Mouse (Mus musculus): ENCODE results near the gene Hoxa4. TPM values are rescaled to one million over a fixed set of nuclear protein-coding genes. Genes with fewer than 3 reads are reported as not detected.

Hoxa4 gene
- polyA plus RNA-seq, 2 experiments, result 1.0 to 2.2 TPM

GRCm38 (mm10) chr6:52179690-52180089 lies 11.9 kb downstream of the Hoxa4 start:
- no peak for TF ChIP-seq POLR2A (IDR thresholded peaks at IDR 0.05; ENCODE audit: borderline replicate concordance, extremely low read depth, insufficient read depth, insufficient read length)
- peaks cover 58% of the 10 kb centered on the region for H3K27me3 ChIP-seq (ENCODE audit: control insufficient read depth, insufficient read depth, low read length)
- H3K4me2 ChIP-seq (replicated peaks; ENCODE audit: low read depth, low read length, severe bottlenecking), result 0 out of 2 replicates have a peak overlapping the region, but pooled peaks have one; percentile 0
- WGBS, result 37% methylated on average over 10 of the region's 10 CpGs
- H3K36me3 ChIP-seq (ENCODE audit: control insufficient read depth, insufficient read depth, low read length), result peaks cover 17% of the 10 kb centered on the region
- ATAC-seq (ENCODE audit: low FRiP score, low read depth) (no peak), DNase-seq (ENCODE audit: low spot score) (no peak)
- no peak overlapping the region for H3K9ac ChIP-seq (ENCODE audit: low read depth, low read length, severe bottlenecking)
- no peak overlapping the region for H3K27ac ChIP-seq (replicated peaks; ENCODE audit: low read depth, low read length)
- H3K9me3 ChIP-seq (ENCODE audit: control insufficient read depth, low read length), result no peaks in the 10 kb centered on the region
- peaks cover 38% of the 10 kb centered on the region for H3K4me1 ChIP-seq (ENCODE audit: control insufficient read depth, insufficient read depth, low read length)
- no peak overlapping the region for H3K4me3 ChIP-seq (replicated peaks; ENCODE audit: low read length)

DNA sequence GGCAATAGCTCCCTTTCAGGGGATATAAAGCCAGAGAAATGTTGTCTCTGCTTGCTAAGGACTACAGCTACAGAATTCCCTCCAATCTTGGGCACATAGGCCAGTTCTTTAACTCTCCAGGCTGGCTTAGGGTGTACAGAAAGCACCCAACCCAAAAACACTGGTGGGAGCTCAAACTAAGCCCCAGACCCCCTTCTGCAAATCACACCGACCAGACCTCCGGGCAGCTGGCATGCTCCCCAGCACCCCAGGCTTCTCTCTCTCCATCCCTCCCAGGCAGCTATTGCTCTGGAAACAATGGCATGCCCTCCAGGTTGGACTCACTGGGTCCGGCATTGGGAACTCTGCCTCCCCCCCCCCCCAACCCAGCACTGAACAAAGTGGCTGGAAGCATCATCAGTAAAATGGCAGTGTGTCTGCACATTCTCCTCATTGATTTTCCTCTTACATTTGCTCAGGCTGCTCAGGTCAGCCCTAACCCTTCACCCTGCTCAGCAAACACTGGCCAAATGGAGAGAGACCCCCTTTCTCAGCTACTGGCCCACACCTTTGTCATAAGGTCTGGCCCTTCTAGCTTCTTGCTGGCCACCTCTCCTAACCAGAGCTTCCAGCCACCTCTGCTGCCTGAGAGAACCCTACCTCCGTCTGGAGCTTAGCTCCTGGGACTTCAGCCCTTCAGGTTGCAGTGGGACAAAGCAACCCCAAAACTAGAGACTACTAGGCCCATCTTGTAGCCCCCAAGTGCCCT lies 12.5 kb downstream of the Hoxa4 start:
- no peak for DNase-seq (ENCODE audit: low spot score)
- Histone ChIP-seq H3K4me1 (ENCODE audit: control insufficient read depth, insufficient read depth, low read length) (peaks cover 32% of the 10 kb centered on the region), H3K27ac (replicated peaks; ENCODE audit: low read depth, low read length) (no peak overlapping the region), H3K9ac (ENCODE audit: low read depth, low read length, severe bottlenecking) (no peak overlapping the region), H3K4me2 (replicated peaks; ENCODE audit: low read depth, low read length, severe bottlenecking) (no peak overlapping the region; the same call in 1 of the 2 replicates), H3K36me3 (ENCODE audit: control insufficient read depth, insufficient read depth, low read length) (peaks cover 17% of the 10 kb centered on the region), H3K9me3 (ENCODE audit: control insufficient read depth, low read length) (no peaks in the 10 kb centered on the region), H3K4me3 (replicated peaks; ENCODE audit: low read length) (no peak overlapping the region), H3K27me3 (ENCODE audit: control insufficient read depth, insufficient read depth, low read length) (peaks cover 54% of the 10 kb centered on the region)
- TF ChIP-seq POLR2A (IDR thresholded peaks at IDR 0.05; ENCODE audit: borderline replicate concordance, extremely low read depth, insufficient read depth, insufficient read length), result no peak
- no peak for ATAC-seq (ENCODE audit: low FRiP score, low read depth)
- WGBS, result 25% methylated on average over 4 of the region's 4 CpGs

- ATAC-seq (ENCODE audit: low FRiP score, low read depth) (no peak), DNase-seq (ENCODE audit: low spot score) (no peak)
- Histone ChIP-seq H3K4me1 (ENCODE audit: control insufficient read depth, insufficient read depth, low read length) (peaks cover 33% of the 10 kb centered on the region), H3K9ac (ENCODE audit: low read depth, low read length, severe bottlenecking) (no peak overlapping the region), H3K9me3 (ENCODE audit: control insufficient read depth, low read length) (no peaks in the 10 kb centered on the region), H3K4me3 (replicated peaks; ENCODE audit: low read length) (peak overlapping the region; percentile 40), H3K27me3 (ENCODE audit: control insufficient read depth, insufficient read depth, low read length) (peaks cover 57% of the 10 kb centered on the region), H3K27ac (replicated peaks; ENCODE audit: low read depth, low read length) (no peak overlapping the region), H3K36me3 (ENCODE audit: control insufficient read depth, insufficient read depth, low read length) (peaks cover 13% of the 10 kb centered on the region), H3K4me2 (replicated peaks; ENCODE audit: low read depth, low read length, severe bottlenecking) (peak overlapping the region; percentile 68)
- no peak for TF ChIP-seq POLR2A (IDR thresholded peaks at IDR 0.05; ENCODE audit: borderline replicate concordance, extremely low read depth, insufficient read depth, insufficient read length)
- 22% methylated on average over 9 of the region's 9 CpGs for WGBS
Observed at GRCm38 (mm10) chr6:52177806-52178205, 13.7 kb downstream of the Hoxa4 start.

GRCm38 (mm10) chr6:52177061-52177735 lies 14.4 kb downstream of the Hoxa4 start, which contains the start of gene 5730596B20Rik:
5730596B20Rik (plus strand) TSS chr6:52177498.
- Histone ChIP-seq H3K9ac (ENCODE audit: low read depth, low read length, severe bottlenecking) (0 out of 2 replicates have a peak within 1 kb of the TSS, but pooled peaks have one; percentile 49), H3K36me3 (ENCODE audit: control insufficient read depth, insufficient read depth, low read length) (peaks cover 15% of the 10 kb centered on the region), H3K27ac (replicated peaks; ENCODE audit: low read depth, low read length) (no peak within 1 kb of the TSS), H3K4me1 (ENCODE audit: control insufficient read depth, insufficient read depth, low read length) (peaks cover 36% of the 10 kb centered on the region), H3K4me2 (replicated peaks; ENCODE audit: low read depth, low read length, severe bottlenecking) (peak within 1 kb of the TSS; percentile 68), H3K9me3 (ENCODE audit: control insufficient read depth, low read length) (no peaks in the 10 kb centered on the region), H3K27me3 (ENCODE audit: control insufficient read depth, insufficient read depth, low read length) (peaks cover 59% of the 10 kb centered on the region), H3K4me3 (replicated peaks; ENCODE audit: low read length) (peak within 1 kb of the TSS; percentile 40)
- DNase-seq (ENCODE audit: low spot score) (no peak), ATAC-seq (ENCODE audit: low FRiP score, low read depth) (no peak)
- no peak for TF ChIP-seq POLR2A (IDR thresholded peaks at IDR 0.05; ENCODE audit: borderline replicate concordance, extremely low read depth, insufficient read depth, insufficient read length)
- WGBS, result 13% methylated on average over 36 of the region's 36 CpGs

GRCm38 (mm10) chr6:52176391-52176790 lies 15.2 kb downstream of the Hoxa4 start:
- peak overlapping the region; percentile 40 for H3K4me3 ChIP-seq (replicated peaks; ENCODE audit: low read length)
- H3K27ac ChIP-seq (replicated peaks; ENCODE audit: low read depth, low read length), result no peak overlapping the region
- no peak for ATAC-seq (ENCODE audit: low FRiP score, low read depth)
- H3K9ac ChIP-seq (ENCODE audit: low read depth, low read length, severe bottlenecking), result peak overlapping the region; percentile 49; the same call in 1 of the 2 replicates
- no peak for DNase-seq (ENCODE audit: low spot score)
- WGBS, result 14% methylated on average over 6 of the region's 6 CpGs
- H3K36me3 ChIP-seq (ENCODE audit: control insufficient read depth, insufficient read depth, low read length), result peaks cover 15% of the 10 kb centered on the region
- H3K4me1 ChIP-seq (ENCODE audit: control insufficient read depth, insufficient read depth, low read length), result peaks cover 40% of the 10 kb centered on the region
- TF ChIP-seq POLR2A (IDR thresholded peaks at IDR 0.05; ENCODE audit: borderline replicate concordance, extremely low read depth, insufficient read depth, insufficient read length), result no peak
- H3K9me3 ChIP-seq (ENCODE audit: control insufficient read depth, low read length), result no peaks in the 10 kb centered on the region
- peak overlapping the region; percentile 68 for H3K4me2 ChIP-seq (replicated peaks; ENCODE audit: low read depth, low read length, severe bottlenecking)
- H3K27me3 ChIP-seq (ENCODE audit: control insufficient read depth, insufficient read depth, low read length), result peaks cover 65% of the 10 kb centered on the region
